Mouse (Mus musculus): ENCODE measurements around the gene Ino80d.
"Not testable (repeated sequence)": the region's sequence is repeated elsewhere in the genome, so short reads cannot be mapped to it uniquely, and the experiment has no call there.

The Ino80d gene

GRCm38 (mm10) chr1:63114136-63114781, at the start of gene Ino80d:
TSS of gene Ino80d (minus strand) at chr1:63114667.
- in situ Hi-C loops (cut with MboI, MseI) = no loop called here

- in situ Hi-C loops (cut with MboI, MseI) = no loop called here
Observed at GRCm38 (mm10) chr1:63140231-63140630, 25.8 kb upstream of the Ino80d start.

DNA sequence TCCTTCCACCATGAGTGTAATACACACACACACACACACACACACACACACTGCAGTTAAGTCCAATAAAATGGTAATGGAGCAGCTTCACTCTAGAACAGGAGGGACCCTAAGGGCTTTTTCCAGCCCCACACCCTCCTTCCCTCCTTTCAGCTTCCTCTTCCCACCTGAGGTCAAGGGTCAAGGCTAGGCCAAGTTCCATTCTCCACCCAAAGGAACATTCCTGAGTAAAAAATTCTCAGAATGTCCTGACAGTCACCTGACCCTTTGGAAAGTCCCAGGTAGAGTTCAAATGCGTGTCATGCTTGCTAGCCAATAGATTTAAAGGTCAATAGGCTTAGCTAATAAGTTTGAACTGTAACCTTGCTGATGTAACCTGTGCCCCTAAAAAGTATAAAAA, 24.1 kb upstream of the Ino80d start:
- in situ Hi-C loops (cut with MboI, MseI) = not testable (repeated sequence)

- in situ Hi-C loops (cut with MboI, MseI) = no loop called here
Observed at GRCm38 (mm10) chr1:63137971-63138370, 23.5 kb upstream of the Ino80d start.

- in situ Hi-C loops (cut with MboI, MseI) = no loop called here
Observed at GRCm38 (mm10) chr1:63134530-63134929, 20.1 kb upstream of the Ino80d start.

- in situ Hi-C loops (cut with MboI, MseI) = no loop called here
Observed at GRCm38 (mm10) chr1:63131766-63132165, 17.3 kb upstream of the Ino80d start.

- in situ Hi-C loops (cut with MboI, MseI) = no loop called here
Observed at GRCm38 (mm10) chr1:63130883-63131282, 16.4 kb upstream of the Ino80d start.

GRCm38 (mm10) chr1:63129857-63130690, 15.6 kb upstream of the Ino80d start:
- in situ Hi-C loops (cut with MboI, MseI) = no loop called here

DNA sequence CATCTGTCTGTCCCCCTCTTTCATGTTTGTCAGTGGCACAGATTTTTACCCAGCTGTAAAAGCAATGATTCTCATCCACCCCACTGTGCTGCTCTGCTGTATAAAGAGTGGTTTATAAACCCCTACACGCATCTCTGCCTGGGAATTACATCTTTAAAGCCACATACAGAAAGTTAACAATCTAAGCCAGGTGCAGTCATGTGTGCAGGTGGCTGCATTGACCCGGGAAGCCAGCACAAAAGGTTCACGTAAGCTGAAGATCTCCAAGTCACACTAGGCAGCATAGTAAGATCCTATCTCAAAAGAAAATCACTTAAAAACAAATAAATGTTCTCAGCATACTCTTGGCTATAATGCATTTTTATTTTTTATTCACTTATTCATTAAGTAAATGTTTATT, 14.8 kb upstream of the Ino80d start:
- in situ Hi-C loops (cut with MboI, MseI) = no loop called here

GRCm38 (mm10) chr1:63126206-63126605, 11.7 kb upstream of the Ino80d start:
- in situ Hi-C loops (cut with MboI, MseI) = no loop called here

GRCm38 (mm10) chr1:63123823-63124450, 9.5 kb upstream of the Ino80d start:
- in situ Hi-C loops (cut with MboI, MseI) = no loop called here

- in situ Hi-C loops (cut with MboI, MseI) = no loop called here
Observed at GRCm38 (mm10) chr1:63122005-63122404, 7.5 kb upstream of the Ino80d start.

- in situ Hi-C loops (cut with MboI, MseI) = no loop called here
Observed at GRCm38 (mm10) chr1:63120382-63120781, 5.9 kb upstream of the Ino80d start.

GRCm38 (mm10) chr1:63119675-63120074, 5.2 kb upstream of the Ino80d start:
- in situ Hi-C loops (cut with MboI, MseI) = no loop called here

DNA sequence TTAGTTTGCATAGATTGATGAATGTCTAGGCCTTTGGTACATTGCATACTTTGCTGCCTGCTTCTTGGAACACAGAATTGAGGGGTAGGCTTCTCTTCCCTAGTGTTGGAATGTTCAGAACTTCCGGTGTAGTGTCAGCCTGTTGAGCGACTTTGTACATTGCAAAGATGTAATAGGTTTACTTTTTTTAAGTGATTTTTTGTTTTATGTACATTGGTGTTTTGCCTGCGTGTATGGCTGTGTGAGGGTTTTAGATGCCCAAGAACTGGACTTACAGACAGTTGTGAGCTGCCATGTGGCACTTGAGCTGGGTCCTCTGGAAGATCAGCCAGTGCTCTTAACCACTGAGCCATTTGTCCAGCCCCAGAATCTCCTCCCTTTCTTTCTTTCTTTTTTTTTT, 1.1 kb upstream of the Ino80d start:
- in situ Hi-C loops (cut with MboI, MseI) = no loop called here

DNA sequence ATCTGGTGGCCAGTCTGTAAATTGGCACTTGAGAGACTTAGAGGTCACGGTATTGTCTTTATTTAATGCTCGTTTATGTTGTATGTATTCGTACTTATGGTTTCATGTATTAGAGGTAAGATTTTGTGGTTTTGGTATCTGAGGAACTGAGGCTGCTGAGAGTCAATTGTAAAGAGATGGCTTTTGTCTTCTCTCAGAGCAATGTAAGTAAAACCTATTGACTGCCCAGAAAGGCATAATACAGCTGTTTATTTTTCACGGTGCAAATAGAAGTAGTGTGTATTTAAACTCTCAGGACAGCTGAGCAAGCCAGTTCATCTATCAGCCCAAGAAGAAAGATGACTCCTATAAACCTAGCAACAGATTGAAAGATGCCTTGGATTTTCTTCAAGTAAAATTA, 629 bp upstream of the Ino80d start:
- in situ Hi-C loops (cut with MboI, MseI) = no loop called here

DNA sequence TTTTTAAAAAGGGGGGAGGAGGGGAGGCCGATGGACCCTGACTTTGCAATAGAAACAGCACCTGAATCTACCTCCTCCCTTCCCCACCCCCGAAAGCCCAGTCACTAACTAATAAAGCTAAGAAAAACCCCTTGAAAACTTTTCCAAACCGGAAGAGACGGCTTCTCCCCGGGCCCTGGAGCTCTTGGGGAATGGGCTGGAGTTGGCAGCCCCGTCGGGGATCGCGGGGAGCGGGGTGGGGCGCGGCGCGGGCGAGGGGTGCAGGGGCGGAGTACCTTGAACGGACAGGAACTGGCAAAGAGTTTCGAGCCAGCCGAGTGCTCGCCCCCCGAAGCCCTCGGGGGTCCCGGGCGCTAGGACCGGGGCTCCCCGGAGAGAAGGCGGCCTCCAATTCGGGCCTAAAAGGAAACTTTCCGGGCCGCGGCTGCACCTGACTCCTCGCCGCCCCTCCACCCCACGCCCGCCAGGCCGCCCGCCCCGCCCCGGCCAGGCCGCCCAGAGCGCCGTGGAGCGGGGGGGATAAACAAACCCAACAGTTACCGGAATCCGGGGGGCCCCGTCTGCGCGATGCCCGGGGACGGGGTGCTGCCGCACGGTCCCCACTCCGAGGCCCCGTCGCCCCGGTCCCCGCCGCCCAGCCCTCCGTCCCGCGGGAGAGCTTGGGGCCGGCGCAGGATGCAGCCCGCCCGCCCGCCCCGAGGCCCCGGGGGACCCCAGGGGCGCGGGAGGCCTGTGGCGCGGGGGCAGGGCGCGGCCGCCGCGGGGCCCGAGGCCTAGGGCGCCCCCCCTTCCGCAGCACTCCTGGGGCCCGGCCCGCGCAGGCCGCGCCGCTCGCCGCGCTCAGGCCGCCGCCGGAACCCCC, 962 bp downstream of the Ino80d start:
- in situ Hi-C loops (cut with MboI, MseI) = no loop called here

DNA sequence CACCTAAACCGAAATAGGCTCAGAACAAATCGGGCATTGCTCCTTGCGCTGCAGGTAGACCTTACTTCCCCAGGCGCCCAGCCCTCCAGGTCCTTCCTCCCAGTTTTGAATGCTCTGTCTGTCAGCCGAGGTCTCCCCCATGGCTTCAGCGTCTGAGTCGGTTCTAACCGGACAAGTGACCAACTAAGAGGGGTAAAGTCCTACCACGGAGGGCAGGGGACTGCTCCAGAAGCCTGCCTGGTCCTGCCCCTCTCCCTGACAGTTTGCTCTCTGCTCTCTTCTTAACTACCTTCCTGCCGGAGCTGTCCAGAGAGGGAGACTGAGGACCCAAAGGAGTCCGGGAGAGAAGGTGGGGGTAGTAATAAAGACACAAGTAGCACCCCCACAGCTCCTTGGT, 1.6 kb downstream of the Ino80d start:
- in situ Hi-C loops (cut with MboI, MseI) = no loop called here

- in situ Hi-C loops (cut with MboI, MseI) = no loop called here
Observed at GRCm38 (mm10) chr1:63112151-63112864, 2.2 kb downstream of the Ino80d start.

GRCm38 (mm10) chr1:63110536-63111285, 3.8 kb downstream of the Ino80d start:
- in situ Hi-C loops (cut with MboI, MseI) = no loop called here

All from T-helper 1 cell (primary cell).